Mouse (Mus musculus) midbrain, embryonic 12.5 days (tissue): Measurements from ENCODE around the gene Clrn3. TPM values are rescaled to one million over a fixed set of nuclear protein-coding genes. Genes with fewer than 3 reads are reported as not detected.

Experiments
- ATAC-seq: fragments of 200-750 bp; cut with Nextera tagmentation; 2 replicates; pipeline ENCODE4 v1.8.0; 2017; ENCODE audit warnings: low read depth, moderate TSS enrichment, moderate library complexity; ENCODE audit not compliant: low FRiP score
- H3K27ac ChIP-seq: fragments of 300-500 bp; sonication (generic); replicated peaks from 2 replicates; pipeline ENCODE4 v1.5.1; 2016; ENCODE audit warnings: mild to moderate bottlenecking
- H3K27me3 ChIP-seq: fragments of 300-500 bp; sonication (generic); 2 replicates; pipeline ENCODE4 v1.6.1; 2016; ENCODE audit warnings: mild to moderate bottlenecking
- H3K36me3 ChIP-seq: fragments of 300-500 bp; sonication (generic); 2 replicates; pipeline ENCODE4 v1.6.1; 2016
- H3K4me1 ChIP-seq: fragments of 300-500 bp; sonication (generic); 2 replicates; pipeline ENCODE4 v1.6.1; 2016
- H3K4me2 ChIP-seq: fragments of 300-500 bp; sonication (generic); replicated peaks from 2 replicates; pipeline ENCODE4 v1.6.1; 2016; ENCODE audit warnings: mild to moderate bottlenecking, moderate library complexity
- H3K4me3 ChIP-seq: fragments of 300-500 bp; sonication (generic); 2 replicates; pipeline ENCODE4 v1.5.1; 2016; ENCODE audit warnings: mild to moderate bottlenecking
- H3K9ac ChIP-seq: fragments of 300-500 bp; sonication (generic); replicated peaks from 2 replicates; pipeline ENCODE4 v1.6.1; 2016; ENCODE audit warnings: mild to moderate bottlenecking, moderate library complexity
- H3K9me3 ChIP-seq: fragments of 300-500 bp; sonication (generic); 2 replicates; pipeline ENCODE4 v1.6.1; 2016; ENCODE audit warnings: mild to moderate bottlenecking
- WGBS: fragments of 180-500 bp; shearing (Covaris S2); methylation state at CpG from one replicate; pipeline ENCODE4 v1.1.7; 2016; 5-methylcytosine and 5-hydroxymethylcytosine counted together
- polyA plus RNA-seq: library from polyadenylated mRNA; unstranded; fragments of >200 nt; fragmentation: Nextera tagmentation; extraction: Ambion mirVana; gene quantifications from 2 replicates; pipeline ENCODE4 v1.2.1, GENCODE M21; 2016

Gene Clrn3
- polyA plus RNA-seq, 1 experiment from 2014 or later = not detected

DNA sequence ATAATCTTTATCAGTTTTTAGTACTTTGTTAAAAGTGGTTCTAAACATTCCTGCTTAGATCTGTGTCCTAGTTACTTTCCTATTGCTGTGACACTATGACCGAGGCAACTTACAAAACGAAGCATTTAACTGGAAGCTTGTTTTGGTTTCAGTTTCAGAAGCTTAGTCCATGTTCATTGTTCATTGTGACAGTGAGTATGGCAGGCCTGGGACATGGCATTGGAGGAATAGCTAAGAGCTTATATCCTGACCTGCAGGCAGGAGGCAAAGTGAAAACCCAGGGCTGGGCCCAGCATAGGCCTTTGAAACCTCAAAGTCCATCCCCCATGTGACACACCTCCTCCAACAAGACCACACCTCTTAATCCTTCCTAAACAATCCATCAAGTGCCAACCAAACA lies 614 bp upstream of the Clrn3 start:
- Histone ChIP-seq H3K9ac (no peak overlapping the region), H3K4me1 (no peaks in the 10 kb centered on the region), H3K27ac (no peak overlapping the region), H3K4me3 (no peak overlapping the region), H3K4me2 (no peak overlapping the region), H3K36me3 (no peaks in the 10 kb centered on the region), H3K9me3 (no peaks in the 10 kb centered on the region), H3K27me3 (no peaks in the 10 kb centered on the region)
- ATAC-seq = no peak
- WGBS = 88% methylated on average over 2 of the region's 2 CpGs

DNA sequence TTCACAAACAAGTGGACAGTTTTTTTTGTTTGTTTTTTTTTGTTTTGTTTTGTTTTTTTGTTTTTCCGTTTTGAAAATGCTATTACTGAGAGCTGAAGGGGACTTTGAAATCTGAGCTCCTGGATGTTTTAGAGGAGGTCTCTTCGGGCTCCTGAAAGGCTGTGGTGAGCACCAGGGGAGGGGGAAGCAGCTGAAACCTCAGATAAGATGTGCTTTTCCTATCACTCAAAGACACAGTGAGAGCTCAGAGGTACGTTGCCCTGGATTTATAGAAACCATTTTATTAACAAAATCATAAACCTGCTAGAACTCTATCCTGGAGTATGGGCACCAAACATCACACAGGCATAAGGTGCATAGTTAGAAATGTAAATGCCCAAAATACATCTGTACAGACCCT lies 1.3 kb downstream of the Clrn3 start:
- Histone ChIP-seq H3K9me3 (no peaks in the 10 kb centered on the region), H3K27me3 (no peaks in the 10 kb centered on the region), H3K36me3 (no peaks in the 10 kb centered on the region), H3K4me3 (no peak overlapping the region), H3K4me1 (no peaks in the 10 kb centered on the region), H3K9ac (no peak overlapping the region), H3K4me2 (no peak overlapping the region), H3K27ac (no peak overlapping the region)
- 64% methylated on average over 3 of the region's 3 CpGs for WGBS
- ATAC-seq = no peak

DNA sequence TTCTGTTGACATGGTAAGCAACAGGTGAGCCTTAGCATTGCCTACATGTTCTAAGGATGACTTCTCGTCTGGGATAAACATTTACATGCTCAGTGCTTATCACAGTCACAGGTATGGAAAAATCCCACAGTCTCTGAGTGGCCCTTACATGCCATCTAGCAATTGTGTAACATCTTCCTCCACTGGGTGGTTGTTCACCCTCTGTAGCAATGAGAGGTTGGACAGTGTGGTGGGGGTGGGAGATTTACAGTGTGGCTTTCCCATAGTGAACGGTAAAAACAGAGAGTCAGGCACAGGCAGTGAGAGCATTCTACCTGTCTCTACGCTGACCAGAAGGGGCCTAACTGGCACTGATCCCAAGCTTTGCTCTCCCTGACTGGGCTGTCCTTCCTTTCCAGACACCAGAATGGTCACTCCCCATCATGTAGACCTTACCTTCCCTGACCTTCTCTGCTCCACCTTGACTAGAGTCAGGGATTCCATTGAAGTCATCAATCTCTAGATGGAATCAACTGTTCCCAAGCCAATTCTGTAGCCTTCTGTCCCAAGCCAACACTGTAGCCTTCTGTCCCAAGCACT lies 1.8 kb downstream of the Clrn3 start:
- 84% methylated on average over 3 of the region's 3 CpGs for WGBS

DNA sequence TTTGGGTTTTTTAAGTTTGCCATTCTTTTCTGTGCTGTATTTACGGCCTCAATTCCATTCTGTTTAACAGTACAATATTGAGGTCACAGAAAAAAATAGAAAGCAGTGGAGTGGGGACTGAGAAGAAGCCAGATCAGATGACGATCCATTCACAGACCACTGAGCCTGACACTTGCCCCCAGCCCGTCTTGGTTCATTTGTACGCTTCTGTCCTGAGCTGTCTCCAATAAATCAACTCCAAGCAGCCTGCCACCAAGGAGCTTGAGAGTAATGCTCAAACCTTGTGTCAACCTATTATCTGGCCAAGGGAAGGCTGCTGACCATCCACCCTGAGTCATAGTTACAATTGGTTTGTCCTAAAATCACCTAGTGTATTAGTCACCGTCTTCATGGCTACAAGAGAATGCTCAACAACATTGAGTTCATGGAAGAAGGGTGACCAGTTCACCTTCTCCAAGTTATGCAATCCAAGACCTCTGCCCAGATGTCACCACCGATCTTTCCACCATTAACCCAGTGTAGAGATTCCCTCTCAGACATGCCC lies 4.0 kb downstream of the Clrn3 start:
- ATAC-seq = no peak
- no peaks in the 10 kb centered on the region for H3K36me3 ChIP-seq
- H3K9ac ChIP-seq = no peak overlapping the region
- no peaks in the 10 kb centered on the region for H3K27me3 ChIP-seq
- no peaks in the 10 kb centered on the region for H3K9me3 ChIP-seq
- no peaks in the 10 kb centered on the region for H3K4me1 ChIP-seq
- no peak overlapping the region for H3K27ac ChIP-seq
- no peak overlapping the region for H3K4me3 ChIP-seq
- H3K4me2 ChIP-seq = no peak overlapping the region
- 91% methylated on average over 6 of the region's 6 CpGs for WGBS

More for the DNA sequence above, 1.8 kb downstream of the Clrn3 start:
- H3K9ac ChIP-seq = no peak overlapping the region
- H3K4me3 ChIP-seq = no peak overlapping the region
- H3K36me3 ChIP-seq = no peaks in the 10 kb centered on the region
- H3K27ac ChIP-seq = no peak overlapping the region
- no peak for ATAC-seq
- H3K4me2 ChIP-seq = no peak overlapping the region
- no peaks in the 10 kb centered on the region for H3K27me3 ChIP-seq
- H3K9me3 ChIP-seq = no peaks in the 10 kb centered on the region
- no peaks in the 10 kb centered on the region for H3K4me1 ChIP-seq

DNA sequence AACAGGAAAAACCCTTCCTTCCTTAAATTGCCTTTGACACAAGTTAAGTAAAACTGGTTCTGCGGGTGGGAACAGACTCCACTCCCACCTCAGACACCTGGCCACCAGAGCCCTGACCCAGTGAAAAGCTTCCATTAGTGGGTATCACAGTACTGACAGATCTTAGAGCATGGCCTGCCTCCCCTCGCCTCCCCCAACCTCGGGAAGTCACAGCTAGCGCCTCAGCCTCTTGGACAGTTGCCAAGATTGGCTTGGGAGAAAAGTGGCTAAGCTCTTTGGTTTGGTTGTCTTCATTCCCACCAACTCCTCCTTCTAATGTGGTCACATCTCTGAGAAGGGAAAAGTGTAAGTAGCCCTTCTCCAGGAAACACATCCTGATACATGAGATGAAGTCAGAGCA lies 4.5 kb downstream of the Clrn3 start:
- WGBS = 78% methylated on average over 4 of the region's 4 CpGs
- Histone ChIP-seq H3K9ac (no peak overlapping the region), H3K27ac (no peak overlapping the region), H3K9me3 (no peaks in the 10 kb centered on the region), H3K4me2 (no peak overlapping the region), H3K4me1 (no peaks in the 10 kb centered on the region), H3K36me3 (no peaks in the 10 kb centered on the region), H3K27me3 (no peaks in the 10 kb centered on the region), H3K4me3 (no peak overlapping the region)
- no peak for ATAC-seq

DNA sequence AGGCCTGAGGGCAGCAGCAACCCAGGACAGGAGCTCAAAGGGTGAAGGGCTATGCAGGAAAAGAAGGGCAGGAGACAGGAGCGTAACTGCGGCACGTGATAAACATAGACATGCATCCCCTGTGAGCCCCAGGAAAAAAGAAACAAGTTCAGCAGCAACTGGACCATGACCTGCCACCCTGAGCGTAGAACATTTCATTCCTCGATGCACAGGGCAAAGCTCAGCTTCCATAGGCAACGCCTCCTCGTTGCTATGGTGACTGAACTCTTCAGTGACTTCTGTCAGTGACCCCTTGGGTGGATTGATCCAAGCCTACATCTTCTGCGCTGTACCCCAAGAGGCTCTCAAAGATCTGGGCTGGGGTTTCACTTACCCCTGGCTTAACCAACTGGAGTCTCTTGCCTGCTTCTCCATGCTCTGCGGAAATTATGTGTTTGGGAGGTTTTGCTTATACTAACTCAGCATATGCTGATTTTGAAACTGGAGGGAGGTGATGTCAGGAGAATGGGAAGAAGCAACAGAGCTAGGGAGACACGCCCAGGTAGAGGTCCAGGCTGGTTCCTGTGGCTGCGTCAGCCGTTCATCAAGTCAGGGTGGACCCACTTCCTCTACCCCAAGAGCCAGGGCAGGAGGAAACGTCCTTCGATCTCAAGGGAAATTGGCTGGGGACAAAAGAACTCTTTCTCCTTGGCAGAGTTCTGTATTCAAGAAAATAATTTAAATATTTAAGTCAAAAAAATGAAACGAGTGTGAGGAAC lies 6.5 kb downstream of the Clrn3 start:
- no peak overlapping the region for H3K4me3 ChIP-seq
- H3K9me3 ChIP-seq = no peaks in the 10 kb centered on the region
- no peaks in the 10 kb centered on the region for H3K27me3 ChIP-seq
- no peak overlapping the region for H3K9ac ChIP-seq
- ATAC-seq = no peak
- H3K4me2 ChIP-seq = no peak overlapping the region
- WGBS = 59% methylated on average over 15 of the region's 15 CpGs
- no peaks in the 10 kb centered on the region for H3K4me1 ChIP-seq
- no peaks in the 10 kb centered on the region for H3K36me3 ChIP-seq
- H3K27ac ChIP-seq = no peak overlapping the region

DNA sequence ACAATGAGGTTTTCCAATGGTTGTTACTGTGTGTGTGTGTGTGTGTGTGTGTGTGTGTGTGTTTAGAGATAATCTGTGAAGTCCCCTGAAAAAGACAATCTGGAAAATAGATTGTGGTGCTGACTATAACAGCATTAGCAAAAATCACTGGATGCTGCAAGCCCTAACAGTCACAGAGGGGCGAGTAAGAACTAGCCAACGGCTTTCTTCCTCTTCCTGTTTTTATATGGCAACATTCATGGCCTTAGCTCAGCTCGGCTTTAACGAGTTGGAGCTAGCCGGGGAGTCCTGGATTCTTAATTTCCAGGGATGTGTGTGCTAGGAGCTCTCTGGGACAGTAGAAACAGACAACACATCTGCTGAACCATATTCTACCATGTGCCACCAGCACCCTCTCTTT lies 8.2 kb downstream of the Clrn3 start:
- Histone ChIP-seq H3K36me3 (no peaks in the 10 kb centered on the region), H3K4me2 (no peak overlapping the region), H3K27ac (no peak overlapping the region), H3K27me3 (no peaks in the 10 kb centered on the region), H3K4me1 (no peaks in the 10 kb centered on the region), H3K9ac (no peak overlapping the region), H3K9me3 (no peaks in the 10 kb centered on the region), H3K4me3 (no peak overlapping the region)
- ATAC-seq = no peak
- WGBS = 79% methylated on average over 5 of the region's 5 CpGs

DNA sequence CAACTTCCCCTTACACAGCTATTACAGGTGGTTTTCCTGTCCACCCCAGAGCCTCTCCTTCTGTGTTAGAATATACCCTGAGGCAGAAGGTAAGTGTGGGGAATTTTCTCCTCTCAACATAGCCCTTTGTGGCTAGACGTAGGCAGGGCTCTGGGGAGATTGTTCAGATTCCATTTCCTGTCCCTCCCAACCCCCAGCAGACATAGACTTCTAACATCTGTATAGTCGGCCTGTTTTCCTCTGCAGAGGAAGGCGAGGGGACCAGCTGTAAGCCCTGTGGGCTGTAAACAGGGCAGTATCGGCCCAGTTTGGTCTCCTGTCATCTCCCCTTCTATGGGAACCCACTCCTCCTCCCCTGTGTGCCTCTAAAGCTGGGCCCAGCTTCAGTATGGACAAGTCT lies 11.3 kb downstream of the Clrn3 start:
- 68% methylated on average over 4 of the region's 4 CpGs for WGBS
- ATAC-seq = no peak

DNA sequence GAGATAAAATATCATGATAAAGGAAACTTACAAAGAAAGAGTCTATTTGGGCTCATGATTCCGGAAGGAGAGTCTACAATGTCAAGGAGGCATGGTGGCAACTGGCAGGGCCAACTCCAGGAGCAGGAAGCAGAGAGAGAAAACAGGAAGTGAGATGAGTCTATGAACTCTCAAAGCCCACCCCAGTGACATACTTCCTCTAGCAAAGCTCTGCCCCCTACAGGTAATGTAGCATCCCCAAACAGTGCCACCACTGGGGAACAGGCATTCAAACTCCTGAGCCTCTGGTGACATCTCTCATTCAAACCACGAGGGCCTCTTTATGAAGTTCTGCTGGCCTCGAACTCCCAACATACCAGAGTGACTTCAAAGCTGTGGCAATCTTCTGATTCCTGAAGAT lies 16.7 kb downstream of the Clrn3 start:
- H3K27me3 ChIP-seq = no peaks in the 10 kb centered on the region
- no peaks in the 10 kb centered on the region for H3K36me3 ChIP-seq
- WGBS = 79% methylated on average over 3 of the region's 3 CpGs
- no peak overlapping the region for H3K4me3 ChIP-seq
- no peak overlapping the region for H3K9ac ChIP-seq
- H3K27ac ChIP-seq = no peak overlapping the region
- no peaks in the 10 kb centered on the region for H3K9me3 ChIP-seq
- no peak overlapping the region for H3K4me2 ChIP-seq
- H3K4me1 ChIP-seq = no peaks in the 10 kb centered on the region
- no peak for ATAC-seq

More for the DNA sequence above, 11.3 kb downstream of the Clrn3 start:
- no peaks in the 10 kb centered on the region for H3K4me1 ChIP-seq
- no peak overlapping the region for H3K4me2 ChIP-seq
- H3K4me3 ChIP-seq = no peak overlapping the region
- no peaks in the 10 kb centered on the region for H3K9me3 ChIP-seq
- no peaks in the 10 kb centered on the region for H3K36me3 ChIP-seq
- no peaks in the 10 kb centered on the region for H3K27me3 ChIP-seq
- H3K27ac ChIP-seq = no peak overlapping the region
- H3K9ac ChIP-seq = no peak overlapping the region

DNA sequence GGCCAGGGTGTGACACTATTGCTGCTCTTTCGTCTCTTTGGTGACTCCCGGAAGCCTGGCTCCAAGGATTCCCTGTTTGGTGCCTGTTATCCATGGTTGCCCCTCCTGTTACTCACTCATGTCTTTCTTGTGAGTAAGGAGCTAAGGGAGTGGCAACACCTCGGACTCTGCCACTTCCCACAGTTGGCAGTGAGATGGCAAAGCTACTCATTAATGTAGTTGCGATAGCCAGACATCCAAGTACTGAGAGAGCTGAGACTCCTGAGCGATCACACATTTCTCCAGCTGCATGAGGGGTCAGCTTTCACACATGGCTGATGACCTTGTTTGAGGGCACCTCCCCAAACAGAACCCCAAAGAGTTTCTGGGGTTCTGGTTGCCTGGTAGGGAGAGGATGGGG lies 18.0 kb downstream of the Clrn3 start:
- Histone ChIP-seq H3K4me1 (no peaks in the 10 kb centered on the region), H3K4me3 (no peak overlapping the region), H3K9me3 (no peaks in the 10 kb centered on the region), H3K27ac (no peak overlapping the region), H3K27me3 (no peaks in the 10 kb centered on the region), H3K9ac (no peak overlapping the region), H3K4me2 (no peak overlapping the region), H3K36me3 (no peaks in the 10 kb centered on the region)
- no peak for ATAC-seq
- WGBS = 86% methylated on average over 5 of the region's 5 CpGs

DNA sequence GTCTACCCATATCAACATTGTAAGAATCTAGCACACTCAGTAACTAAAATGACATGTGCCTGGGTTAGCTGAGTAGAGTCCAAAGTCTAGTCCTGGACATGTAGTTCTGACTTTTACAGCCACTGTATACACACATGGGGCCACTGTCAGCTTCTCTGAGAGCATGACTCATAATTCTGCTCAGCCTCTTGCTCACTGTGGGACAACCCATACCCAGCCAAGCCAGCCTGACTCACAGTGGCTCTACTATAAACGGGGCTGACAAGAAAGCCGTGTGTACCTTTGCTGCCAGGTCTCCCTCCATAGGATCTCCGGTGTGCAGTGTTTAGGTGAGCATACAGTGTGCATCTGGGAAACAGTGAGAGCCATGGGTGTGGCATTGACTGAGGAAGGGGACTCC lies 19.2 kb downstream of the Clrn3 start:
- 95% methylated on average over 3 of the region's 3 CpGs for WGBS

DNA sequence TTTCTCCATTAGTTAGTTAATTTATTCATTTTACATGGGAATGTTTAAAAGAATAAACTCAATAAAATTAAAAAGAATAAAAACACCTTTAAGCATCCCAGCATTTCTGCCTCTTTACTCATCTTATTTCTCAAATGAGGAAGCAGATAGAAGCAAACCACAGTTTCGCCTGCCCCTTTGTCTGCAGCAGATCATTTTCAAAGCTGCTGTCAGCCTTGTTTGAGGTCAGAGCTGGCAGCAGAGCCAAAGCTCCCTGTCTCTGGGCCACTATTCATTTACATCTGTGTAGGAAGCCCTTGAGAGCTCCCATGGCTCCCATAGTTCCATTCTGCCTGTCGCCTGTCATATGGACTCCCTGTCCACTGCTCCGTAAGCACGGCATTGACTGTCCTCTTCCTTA lies 19.9 kb downstream of the Clrn3 start:
- no peak overlapping the region for H3K27ac ChIP-seq
- no peaks in the 10 kb centered on the region for H3K4me1 ChIP-seq
- H3K9me3 ChIP-seq = no peaks in the 10 kb centered on the region
- no peaks in the 10 kb centered on the region for H3K27me3 ChIP-seq
- H3K4me3 ChIP-seq = no peak overlapping the region
- H3K4me2 ChIP-seq = no peak overlapping the region
- H3K36me3 ChIP-seq = no peaks in the 10 kb centered on the region
- H3K9ac ChIP-seq = no peak overlapping the region
- ATAC-seq = no peak
- WGBS = 87% methylated on average over 4 of the region's 4 CpGs

More for the DNA sequence above, 19.2 kb downstream of the Clrn3 start:
- Histone ChIP-seq H3K4me3 (no peak overlapping the region), H3K27ac (no peak overlapping the region), H3K4me2 (no peak overlapping the region), H3K4me1 (no peaks in the 10 kb centered on the region), H3K9me3 (no peaks in the 10 kb centered on the region), H3K27me3 (no peaks in the 10 kb centered on the region), H3K9ac (no peak overlapping the region), H3K36me3 (no peaks in the 10 kb centered on the region)
- no peak for ATAC-seq
